Mouse (Mus musculus) MEL (cell line): Measurements from ENCODE around the gene Gm34653.
"Not testable (repeated sequence)": the region's sequence is repeated elsewhere in the genome, so short reads cannot be mapped to it uniquely, and the experiment has no call there.

Experiments used
- EP300 ChIP-seq, 2 experiments: IDR thresholded peaks; 2 replicates each; pipeline ENCODE4 v1.6.1; 2011; ENCODE audit warnings: improper control_type of control experiment in 2 of 2, low read length in 2 of 2, low read depth in 1 of 2, mild to moderate bottlenecking in 1 of 2
- KAT2A ChIP-seq: conservative IDR thresholded peaks from 2 replicates; pipeline ENCODE4 v1.6.1; 2012; ENCODE audit warnings: low read depth, low read length, improper control_type of control experiment, inconsistent platforms
- NRF1 ChIP-seq: IDR thresholded peaks from 2 replicates; pipeline ENCODE4 v1.6.1; 2014; ENCODE audit warnings: low read depth, mild to moderate bottlenecking, inconsistent platforms, low read length, improper control_type of control experiment, moderate library complexity; ENCODE audit not compliant: poor library complexity, insufficient read depth, severe bottlenecking

DNA sequence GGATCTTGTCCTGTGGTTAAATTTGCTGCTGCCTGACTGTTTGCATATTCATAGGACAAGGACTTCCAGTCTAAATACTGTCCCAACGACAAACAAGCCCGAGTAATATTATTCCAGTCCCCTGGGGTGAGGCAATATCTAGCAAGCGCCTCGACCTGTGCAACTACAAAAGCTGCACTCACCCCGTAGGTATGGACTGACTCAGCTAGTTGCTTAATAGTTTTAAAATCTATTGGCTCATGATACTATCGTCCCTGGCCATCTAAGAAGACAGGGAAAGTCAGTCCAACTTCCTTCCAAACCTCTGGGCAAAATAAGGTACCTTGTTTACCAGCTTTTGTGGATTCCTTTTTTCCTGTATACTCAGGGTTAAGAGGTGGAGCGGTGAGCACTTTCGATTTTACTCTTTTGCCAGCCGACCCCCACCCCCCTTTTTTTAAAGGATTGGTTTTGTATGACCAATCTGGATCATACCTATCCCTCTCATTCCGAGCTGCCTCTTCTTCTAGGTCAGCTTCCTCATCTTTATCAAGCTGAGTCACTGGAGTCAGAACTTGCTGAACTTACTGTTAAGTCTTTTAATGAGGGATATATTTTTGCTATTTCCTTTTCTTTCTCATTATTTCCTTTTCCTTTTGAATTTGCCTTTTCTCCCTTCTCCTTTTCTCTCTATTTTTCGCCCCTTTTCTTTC is at the start of gene Gm34653:
- not testable (repeated sequence) for TF ChIP-seq KAT2A; NRF1; EP300 (IDR thresholded peaks at IDR 0.05; ENCODE audit: low read depth in 1 of 2, low read length in 2 of 2)
